Mouse (Mus musculus) cerebellum, postnatal 14 days (tissue): ENCODE measurements at regions not wholly inside any gene's neighbourhood (a gene's known extent, or its start where the extent isn't known, plus 50 kb on each side); places are given as distances from the start of the nearest gene placed in this dataset.

Source experiments
- DNase-seq, 2 experiments: peaks; one replicate each; pipeline ENCODE4 v3.0.0; 2021; ENCODE audit warnings: mixed read lengths in 2 of 2

GRCm38 (mm10) chr2:134419581-134419980, 134.6 kb downstream of the Hao1 start:
- DNase-seq: no peak

GRCm38 (mm10) chr2:134399564-134399963, 154.6 kb downstream of the Hao1 start:
- no peak for DNase-seq

GRCm38 (mm10) chr2:134393421-134393820, 160.7 kb downstream of the Hao1 start:
- DNase-seq: no peak

- peak in 1 of 2 experiments; percentile 2 for DNase-seq
These were observed 179.1 kb downstream of the Hao1 start for GRCm38 (mm10) chr2:134375116-134375515.

- DNase-seq: peak; percentile 5 to 35
These were observed 203.2 kb downstream of the Hao1 start for GRCm38 (mm10) chr2:134350894-134351501.

GRCm38 (mm10) chr2:134350442-134350841, 203.7 kb downstream of the Hao1 start:
- DNase-seq: no peak

GRCm38 (mm10) chr2:134342515-134343140, 211.5 kb downstream of the Hao1 start:
- no peak for DNase-seq

GRCm38 (mm10) chr2:134308092-134308491, 246.1 kb downstream of the Hao1 start:
- no peak for DNase-seq

GRCm38 (mm10) chr2:134290126-134290691, 264.0 kb downstream of the Hao1 start:
- DNase-seq: no peak

GRCm38 (mm10) chr2:134275881-134276280, 278.3 kb downstream of the Hao1 start:
- no peak for DNase-seq

- DNase-seq: no peak
These were observed 285.7 kb downstream of the Hao1 start for GRCm38 (mm10) chr2:134268466-134268865.
